Mouse (Mus musculus) thymus, adult 2 months (tissue): ENCODE data around the gene Ankrd11.
A peak's percentile ranks its signal among the peaks of the same experiment; 100 is the strongest.

Experiments
- CTCF ChIP-seq: fragments of 200-500 bp; IDR thresholded peaks from 2 replicates; pipeline ENCODE4 v1.5.1; 2012; ENCODE audit warnings: mild to moderate bottlenecking, control low read depth, low read length, moderate library complexity, borderline replicate concordance; ENCODE audit not compliant: control insufficient read depth, poor library complexity, insufficient read depth; ENCODE audit errors: extremely low read depth
- POLR2A ChIP-seq: fragments of 200-500 bp; IDR thresholded peaks from 2 replicates; pipeline ENCODE4 v1.6.1; 2012; ENCODE audit warnings: mild to moderate bottlenecking, low read length, control low read depth, moderate library complexity; ENCODE audit not compliant: control insufficient read depth, poor library complexity, insufficient read depth; ENCODE audit errors: extremely low read depth

DNA sequence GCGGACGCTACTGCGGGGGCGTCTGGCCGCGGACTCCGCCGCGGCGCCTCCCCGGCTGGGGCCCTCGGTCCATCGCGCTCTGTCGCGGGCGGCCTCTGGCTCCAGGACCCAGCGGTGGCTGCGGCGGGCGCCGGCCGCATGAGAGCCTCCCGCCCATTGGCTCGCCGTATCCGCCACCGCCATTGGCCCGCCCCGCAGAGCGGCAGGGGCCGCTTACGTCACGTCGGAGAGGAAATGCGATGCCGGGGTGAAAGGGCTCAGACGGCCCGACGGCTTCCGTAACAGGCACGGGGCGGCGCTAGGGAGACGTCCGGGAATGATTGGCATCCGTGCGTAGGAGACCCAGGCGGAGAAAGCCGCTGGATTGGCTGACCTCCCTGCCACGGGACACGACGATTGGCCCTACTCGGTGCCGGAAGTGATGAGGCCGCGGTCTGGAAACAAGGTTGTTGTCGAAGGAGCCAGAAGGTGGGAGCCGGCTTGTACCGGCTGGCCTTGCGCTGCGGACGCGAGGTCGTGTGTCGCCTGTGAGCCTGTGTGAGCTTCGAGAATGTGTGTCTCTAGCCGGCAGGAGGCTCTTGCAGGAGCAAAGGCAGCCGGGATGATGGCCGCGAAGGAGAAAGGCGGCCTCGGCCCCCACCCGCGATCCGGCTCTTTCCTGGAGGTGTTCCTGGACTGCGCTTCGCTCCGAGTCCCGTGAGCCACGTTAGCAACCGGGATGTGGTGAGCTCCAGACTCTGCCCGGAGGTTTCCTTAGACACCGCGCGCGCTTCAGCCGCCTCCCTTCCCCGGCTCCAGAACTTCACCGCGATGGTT is at the start of gene Ankrd11:
- TF ChIP-seq CTCF (0 out of 2 replicates have a peak, but pooled peaks have one; percentile 60), POLR2A (peak; percentile 96)
